Mouse (Mus musculus) erythroid progenitor cell, adult 5-6 weeks (primary cell): ENCODE results near the gene Lemd1. TPM values are rescaled to one million over a fixed set of nuclear protein-coding genes. Genes with fewer than 3 reads are reported as not detected.

Experiments used
- ATAC-seq: replicated peaks from 2 replicates; pipeline ENCODE4 v1.8.0; 2016; ENCODE audit warnings: moderate number of reproducible peaks, mild to moderate bottlenecking, moderate TSS enrichment, inconsistent platforms; ENCODE audit not compliant: poor library complexity, low FRiP score, severe bottlenecking
- total RNA-seq, 2 experiments: library from RNA; stranded (forward) in 1 of 2; stranded (reverse) in 1 of 2; fragments of 150-400 nt in 1 of 2; fragments of 186-747, 209-891 nt in 1 of 2; gene quantifications; 2 replicates each; pipeline versions ENCODE4 v1.2.3 to v1.2.4; 2015 to 2017; ENCODE audit warnings: low replicate concordance in 2 of 2

Lemd1 gene
- not detected in 2 replicates for total RNA-seq (2015; ENCODE audit: low replicate concordance)
- total RNA-seq (2017; ENCODE audit: low replicate concordance), result not detected in 2 replicates

DNA sequence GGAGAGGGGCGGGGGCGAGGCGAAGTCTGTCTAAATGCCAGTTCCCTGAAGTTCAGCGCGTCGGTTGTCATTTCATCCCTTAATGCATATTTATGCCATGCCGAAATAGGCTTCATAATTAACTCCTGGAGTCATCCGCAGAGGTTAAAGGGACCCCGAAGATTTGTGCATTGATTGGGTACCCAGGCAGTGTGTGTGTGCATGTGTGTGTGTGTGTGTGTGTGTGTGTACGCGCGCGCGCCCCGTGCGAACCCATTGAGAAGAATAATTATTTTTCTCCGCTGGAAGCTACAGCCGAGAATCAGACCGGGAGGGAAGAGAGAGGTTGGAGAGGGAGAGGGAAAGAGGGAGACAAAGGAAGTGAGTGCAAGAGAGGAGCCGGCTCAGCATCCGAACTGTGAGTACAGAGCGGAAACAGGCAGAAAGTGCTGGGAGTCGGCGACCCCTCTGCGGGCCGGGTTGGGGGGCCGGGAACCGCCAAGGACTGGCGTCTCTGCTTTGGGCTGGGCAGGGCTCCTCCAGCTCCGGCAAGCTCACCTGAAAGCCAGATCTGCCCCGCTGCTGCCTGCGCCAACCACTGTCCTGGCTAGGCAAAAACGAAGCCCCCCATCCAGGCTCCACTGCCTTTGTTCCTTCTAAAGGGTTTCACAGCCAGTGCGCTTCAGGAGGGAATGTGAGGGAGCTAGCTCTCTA, at the start of gene Lemd1, which contains the start of gene AC124108.1:
Lemd1 (plus strand) TSS at position 339 of the 693 bp plus-strand sequence.
AC124108.1 (plus strand) TSS at position 365 of the 693 bp plus-strand sequence.
- no peak for ATAC-seq

DNA sequence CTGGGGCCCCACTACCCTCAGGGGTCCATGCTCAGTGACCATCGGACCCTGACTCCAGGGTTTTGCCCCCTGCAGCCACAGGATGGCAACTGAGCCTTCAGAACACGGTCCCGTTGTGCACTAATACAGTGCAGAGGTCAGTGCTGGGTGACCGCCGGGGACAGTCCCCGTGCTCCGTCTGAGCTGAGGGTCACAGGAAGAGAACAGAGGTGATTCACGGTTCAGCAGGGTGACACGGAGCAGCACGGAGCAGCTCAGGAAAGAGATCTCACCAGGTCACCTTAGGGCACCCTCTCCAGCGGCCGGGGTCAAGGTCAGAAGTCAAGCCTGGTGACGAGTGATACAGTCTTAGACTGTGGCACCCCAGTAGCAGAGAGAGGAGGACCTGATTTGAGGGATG, 49.5 kb upstream of the Lemd1 start:
- no peak for ATAC-seq

DNA sequence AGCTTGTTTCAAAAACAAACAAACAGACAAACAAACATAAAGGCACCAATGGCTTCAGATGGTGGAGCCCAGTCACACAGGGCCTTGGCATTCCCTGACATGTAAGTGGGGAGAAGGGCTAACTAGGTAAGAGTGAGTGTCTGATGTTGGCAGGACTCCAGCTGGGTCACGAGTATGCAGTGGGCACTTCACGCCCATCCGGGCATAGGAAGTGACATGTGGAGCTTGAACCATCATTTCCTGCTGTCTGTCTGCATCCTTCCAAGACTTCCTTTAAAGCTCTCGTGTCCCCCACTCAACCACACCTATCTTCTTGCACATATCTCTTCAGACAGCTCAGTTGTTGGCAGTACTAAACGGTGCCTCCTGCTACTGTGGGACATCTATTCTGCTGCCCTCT, 48.2 kb upstream of the Lemd1 start:
- ATAC-seq, result no peak

DNA sequence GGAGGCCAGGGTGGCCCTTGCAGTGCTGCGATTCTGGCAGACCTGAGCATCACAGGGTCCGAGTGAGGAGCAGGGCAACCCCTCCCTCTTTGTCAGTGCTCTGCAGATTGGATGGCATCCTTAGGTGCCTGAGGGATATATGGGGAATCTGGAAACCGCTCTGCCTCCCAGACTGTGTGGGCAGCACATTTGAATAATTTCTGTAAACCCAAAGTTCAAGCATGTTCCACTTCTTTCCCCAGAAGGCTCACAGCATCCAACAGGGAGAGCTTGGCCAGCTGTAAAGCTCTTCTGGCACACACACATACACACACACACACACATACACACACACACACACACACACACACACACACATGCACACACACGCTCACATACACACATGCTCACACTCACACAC, 47.5 kb upstream of the Lemd1 start:
- ATAC-seq, result no peak

DNA sequence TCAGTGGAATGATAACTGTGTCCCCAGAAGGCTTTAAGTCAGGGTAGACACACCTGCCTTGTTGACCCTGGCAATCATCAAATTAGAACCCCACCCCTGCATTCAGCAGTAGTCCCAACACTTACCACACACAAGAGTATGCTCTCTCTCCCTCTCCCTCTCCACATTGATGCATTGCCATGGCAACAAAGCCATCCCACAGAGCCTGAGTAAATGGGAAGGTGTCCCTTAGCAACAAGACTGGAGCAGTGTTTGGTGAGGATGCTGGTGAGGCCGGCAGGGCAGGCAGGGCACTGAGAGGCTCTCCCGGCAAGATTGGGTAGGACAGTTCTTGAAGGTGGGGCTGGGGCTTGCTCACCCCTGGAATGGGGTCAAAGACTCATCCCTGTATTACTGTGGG, 47.0 kb upstream of the Lemd1 start:
- no peak for ATAC-seq

DNA sequence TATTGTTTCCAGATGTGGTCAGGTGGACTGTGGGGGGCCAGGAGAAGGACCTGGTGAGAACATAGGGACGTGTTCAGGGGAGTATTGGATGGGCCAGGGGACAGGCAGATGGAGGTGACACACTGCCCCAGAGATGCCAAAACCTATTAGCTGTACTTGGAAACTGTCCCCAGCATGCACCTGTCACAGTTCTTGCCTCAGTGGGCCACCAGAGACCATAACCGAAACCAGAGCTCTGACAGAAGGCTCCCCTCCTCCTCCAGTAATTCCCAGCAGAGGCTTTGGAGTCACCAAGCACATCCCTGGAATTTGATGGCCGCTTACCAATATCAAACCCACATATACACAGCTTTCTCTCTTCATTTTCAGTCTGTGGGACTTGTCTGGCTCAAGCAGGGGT, 46.4 kb upstream of the Lemd1 start:
- no peak for ATAC-seq

DNA sequence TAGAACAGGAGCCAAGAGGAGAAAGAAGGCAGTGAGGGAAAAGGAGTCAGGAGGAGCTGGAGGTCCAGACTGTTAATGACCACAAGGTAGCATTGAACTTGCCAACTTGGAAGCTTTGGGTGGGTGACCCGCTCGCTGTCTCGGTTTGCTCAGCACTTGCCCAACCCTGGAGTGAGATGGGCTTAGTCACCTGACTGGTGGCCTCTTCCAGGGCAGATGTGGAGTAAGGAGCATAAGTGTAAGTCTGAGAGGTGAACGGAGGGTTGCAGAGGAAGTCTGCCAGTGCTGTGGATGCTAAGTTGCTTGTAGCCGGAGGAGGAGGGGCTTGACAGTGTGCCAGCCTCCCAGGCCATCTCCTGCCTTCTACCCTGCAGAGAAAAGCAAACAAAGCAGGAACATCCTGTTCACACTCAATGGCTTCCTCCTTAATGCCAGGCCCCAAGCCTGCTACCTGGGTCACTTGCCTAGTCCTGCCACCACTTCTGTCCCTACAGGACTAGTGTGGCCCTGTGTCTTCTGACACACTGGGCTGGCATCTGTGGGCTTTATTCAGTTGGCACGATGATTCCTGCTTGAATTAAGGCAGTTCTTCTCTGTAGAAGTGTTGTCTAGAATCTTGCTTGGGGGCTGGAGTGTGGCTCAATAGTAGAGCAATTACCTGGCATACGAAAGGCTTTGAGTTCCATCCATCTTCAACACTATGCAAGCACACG, 45.1 kb upstream of the Lemd1 start:
- no peak for ATAC-seq

DNA sequence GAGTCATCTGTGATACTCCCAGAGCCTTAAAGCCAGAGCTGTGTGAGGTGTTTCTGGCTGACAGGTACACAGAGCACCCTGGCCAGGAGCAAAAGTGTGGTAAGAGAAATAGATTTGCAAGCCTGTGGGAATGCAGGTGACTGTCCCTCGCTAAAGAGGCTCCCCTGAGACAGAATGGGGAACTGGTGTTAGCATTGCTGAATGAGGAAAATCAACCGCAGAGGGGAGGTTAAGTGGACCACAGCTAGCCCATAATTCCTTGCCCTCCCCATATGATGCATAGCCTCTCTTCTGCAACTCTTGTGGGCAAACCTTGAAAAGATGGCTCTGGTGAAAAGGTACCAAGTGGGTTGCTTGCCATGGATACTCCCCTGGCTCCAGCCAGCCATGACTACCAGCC, 41.8 kb upstream of the Lemd1 start:
- no peak for ATAC-seq

DNA sequence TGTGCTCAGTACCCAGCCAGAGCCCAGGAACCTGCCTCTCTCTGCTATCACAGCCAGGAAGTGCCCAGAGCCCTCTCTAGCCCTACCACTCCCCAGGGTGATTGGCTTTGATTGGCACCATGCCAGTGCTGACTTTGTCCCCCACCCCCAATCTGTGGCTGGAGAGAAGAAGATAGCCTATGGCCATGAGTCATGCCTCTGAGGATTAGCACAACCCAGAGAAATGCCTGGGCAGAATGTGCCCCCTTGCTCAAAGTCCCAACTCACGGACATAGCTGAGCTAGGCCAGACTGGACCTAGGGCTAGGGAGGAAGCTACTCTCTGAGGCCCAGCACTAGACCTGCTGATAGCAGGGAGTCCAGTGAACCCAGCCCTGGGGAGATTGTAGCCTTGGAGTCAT, 41.1 kb upstream of the Lemd1 start:
- ATAC-seq, result no peak

DNA sequence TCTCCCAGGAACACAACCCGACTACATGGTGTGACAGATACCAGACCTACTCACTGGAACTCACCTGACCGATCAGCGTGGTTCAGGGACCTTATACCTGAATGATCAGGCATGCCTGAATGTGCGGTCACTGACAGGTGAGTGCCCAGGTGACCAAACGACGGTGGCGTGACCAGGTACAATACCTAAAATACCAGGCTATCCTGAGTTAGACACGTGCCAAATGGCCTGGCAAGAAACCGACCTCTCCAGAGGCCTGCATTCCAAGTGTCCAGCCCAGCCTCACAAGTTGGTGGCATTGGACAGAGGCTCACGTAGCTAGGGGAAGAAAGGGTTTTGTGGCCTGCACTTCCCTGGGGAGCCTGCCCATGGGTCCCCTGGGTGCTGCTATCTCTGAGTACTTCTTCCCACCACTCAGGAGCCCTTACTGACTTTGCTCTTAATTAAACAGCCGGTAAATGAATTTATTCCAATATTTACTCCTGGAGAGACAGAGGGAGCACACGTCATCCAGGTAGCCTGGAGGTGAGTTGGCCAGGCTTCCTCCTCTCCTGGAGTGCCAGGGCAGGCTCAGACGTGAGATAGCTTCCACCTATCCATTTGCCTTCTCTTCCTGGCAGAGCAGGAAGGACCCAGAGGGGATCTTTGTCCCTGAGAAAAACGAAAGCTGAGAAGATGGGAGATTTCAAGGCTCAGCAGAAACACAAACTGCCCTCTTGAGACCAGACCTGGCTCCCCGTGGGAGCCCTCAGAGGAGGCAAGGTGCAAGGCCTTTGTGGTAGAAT, 40.2 kb upstream of the Lemd1 start:
- ATAC-seq, result no peak

DNA sequence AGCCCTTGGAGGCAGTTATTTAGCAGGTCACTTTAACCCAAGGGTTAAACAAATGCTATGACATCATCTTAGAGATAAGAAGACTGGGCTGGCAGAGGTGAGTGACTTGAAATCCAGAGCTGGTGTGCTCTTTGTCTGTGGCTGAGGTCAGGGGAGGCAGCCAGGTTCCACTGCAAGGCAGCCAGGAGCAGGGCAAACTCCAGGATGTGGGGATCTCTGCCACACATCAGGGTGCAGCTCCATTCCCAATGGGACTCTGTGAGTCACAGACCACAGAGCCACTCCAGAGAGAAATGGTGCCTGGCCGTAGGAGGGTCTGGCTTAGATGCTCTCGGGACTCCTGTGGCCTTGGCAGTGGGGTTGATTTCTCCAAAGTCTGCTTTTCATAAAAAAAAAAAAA, 39.3 kb upstream of the Lemd1 start:
- no peak for ATAC-seq

DNA sequence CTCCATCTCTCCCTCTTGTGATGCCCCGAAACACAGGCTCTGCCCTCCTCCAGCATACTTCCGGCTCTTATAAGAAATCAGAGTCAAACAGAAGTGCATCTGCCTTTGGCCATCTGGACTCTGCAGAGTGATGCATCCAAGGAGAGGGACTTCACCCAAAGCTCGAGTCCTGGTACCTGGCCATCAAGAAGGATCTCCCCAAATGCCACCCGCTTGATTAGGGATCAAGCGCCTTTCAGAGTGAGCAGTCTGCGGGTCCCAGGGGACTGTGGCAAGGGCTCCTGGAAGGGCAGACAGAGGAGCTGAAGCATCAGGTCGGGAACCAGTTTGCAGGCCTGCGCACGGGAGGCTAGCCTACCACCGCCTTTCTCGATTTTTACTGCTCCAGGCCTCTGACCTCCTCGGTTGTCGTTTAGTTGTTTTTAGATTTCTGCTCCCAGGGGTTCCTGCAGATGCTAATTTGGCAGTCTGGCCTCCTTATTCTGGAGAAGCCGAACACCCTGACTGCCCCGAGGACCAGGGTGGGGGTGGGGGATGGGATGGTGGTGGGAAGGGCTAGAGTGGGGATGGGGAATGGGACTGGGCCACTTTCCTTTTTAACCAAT, 38.0 kb upstream of the Lemd1 start:
- ATAC-seq, result no peak

DNA sequence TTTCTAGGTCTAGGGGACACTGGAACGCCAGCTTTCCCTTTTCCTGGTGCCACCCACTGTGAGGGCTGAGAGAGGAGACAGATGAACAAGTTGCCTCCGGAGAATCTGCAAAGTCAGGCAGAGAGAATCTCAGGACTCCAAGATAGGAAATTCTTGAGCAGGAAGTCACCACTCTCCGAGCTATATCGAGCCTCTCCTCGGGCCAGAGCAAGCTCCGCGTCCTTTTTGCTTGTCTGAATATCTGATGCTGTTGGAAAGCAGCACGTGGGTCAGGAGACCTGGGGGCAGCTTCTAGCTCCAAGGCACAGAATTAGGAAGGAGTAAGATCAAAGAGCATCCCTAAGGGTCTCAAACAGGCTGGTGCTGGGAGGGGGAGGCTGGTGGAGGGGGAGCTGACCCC, 37.5 kb upstream of the Lemd1 start:
- ATAC-seq, result no peak

DNA sequence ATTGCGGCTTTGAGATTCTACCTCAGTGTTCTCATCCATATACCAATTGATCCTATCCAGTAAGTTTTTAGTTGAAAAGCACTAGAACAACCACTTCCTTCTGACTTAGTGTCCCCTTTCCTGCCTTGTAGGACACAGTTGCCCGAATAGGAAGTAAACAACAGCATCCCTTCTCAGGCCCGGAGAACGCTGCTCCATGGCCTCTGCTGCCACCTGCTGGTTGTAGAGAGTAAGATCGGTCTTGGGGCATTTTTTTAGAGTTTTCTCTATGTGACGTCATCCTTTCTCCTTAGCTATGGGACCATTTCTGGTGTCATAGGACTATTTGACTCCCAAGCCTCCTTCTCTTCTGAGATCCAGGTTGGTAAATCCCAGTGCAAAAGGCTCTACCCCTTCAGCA, 35.5 kb upstream of the Lemd1 start:
- peak; percentile 69 for ATAC-seq

DNA sequence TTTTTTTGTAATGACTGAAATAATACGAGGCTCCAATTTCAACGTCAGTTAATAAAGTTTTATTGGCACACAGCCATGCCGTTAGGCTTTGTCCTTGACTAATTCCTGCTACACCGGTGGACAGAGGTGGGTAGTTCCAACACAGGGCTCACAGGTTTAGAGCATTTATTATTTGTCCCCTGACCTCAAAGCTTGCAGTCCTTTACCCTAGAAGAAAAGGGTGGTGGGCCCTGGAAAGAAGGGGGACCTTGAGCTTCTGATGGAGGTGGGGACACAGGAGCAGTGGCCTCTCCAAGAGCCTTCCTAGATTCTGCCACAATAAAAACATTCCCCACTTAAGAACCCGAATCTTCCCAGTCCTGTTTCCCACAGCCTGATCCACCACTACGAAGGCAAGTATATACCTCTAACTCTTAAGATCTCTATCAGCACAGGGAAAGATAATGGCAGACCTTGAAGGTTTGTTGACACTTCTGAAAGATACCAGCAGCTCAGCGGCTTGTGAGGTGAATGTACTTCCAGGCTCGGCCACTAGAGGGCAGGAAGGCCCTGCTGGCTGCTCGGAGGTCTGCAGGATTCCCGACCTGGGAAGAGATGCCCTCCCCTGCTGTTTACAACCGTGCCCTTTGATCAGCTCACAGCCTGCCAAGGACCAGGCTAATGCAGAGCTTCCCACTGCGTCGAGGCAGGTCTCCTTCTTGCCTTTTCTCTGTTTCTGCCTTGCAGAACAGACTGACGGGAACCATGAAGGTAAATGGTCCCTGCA, 34.0 kb upstream of the Lemd1 start:
- ATAC-seq, result peak; percentile 63

DNA sequence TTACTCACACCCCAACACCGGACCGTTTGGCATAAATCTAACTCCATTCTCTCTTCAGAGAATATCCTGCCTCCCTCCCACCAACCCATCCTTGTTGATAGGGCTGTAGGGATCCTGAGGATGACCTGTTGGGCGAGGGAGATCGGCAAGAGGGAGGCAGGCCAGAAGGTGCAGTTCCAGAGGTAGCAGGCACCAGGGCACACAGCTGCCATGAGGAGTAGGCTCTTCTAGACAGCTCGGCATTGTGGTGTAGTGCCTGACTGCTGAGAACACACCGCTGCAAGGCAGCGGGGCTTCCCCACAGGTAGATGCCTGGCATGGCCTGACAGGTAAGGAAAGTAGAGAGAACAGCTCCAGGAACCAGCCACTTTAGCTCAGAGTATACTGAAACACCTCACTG, 33.4 kb upstream of the Lemd1 start:
- no peak for ATAC-seq

DNA sequence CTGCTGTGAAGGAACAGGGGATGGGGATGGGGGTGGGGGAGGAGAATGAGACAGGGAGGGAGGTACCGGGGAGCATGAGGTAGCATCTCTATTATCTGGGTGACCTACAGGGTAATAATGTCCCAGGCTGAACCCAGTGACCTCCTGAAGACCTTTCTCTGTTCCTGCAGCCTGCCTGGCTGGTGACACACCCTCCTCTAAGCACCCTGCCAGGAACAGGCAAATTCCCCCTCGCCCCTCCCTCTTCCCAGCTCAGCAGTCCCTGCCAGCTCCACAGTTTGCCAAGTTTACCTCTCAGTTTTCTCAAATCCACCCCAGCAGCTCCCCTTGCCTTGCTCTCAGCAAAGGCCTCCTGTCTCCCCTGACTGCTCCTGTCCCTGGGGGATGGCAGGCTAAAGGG, 32.5 kb upstream of the Lemd1 start:
- no peak for ATAC-seq

DNA sequence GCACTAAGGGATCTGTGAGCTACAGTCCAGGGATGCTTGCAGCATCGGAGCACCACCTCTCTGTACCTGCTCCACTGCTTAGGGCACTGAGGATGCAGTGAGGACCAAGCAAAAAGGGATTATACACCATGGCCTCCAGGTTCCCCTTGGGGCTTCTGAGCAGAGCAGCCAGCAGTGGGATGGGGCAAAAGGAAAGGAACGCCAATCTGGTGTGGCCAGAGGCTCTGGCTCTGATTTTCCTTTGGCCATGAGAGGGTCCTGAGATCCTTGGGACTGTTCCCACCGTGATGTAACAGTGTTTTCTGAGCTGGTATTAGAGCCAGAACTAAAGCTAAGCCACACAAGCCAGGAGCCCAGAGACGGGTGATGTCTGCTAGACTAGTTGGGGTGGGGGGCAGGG, 31.6 kb upstream of the Lemd1 start:
- no peak for ATAC-seq

DNA sequence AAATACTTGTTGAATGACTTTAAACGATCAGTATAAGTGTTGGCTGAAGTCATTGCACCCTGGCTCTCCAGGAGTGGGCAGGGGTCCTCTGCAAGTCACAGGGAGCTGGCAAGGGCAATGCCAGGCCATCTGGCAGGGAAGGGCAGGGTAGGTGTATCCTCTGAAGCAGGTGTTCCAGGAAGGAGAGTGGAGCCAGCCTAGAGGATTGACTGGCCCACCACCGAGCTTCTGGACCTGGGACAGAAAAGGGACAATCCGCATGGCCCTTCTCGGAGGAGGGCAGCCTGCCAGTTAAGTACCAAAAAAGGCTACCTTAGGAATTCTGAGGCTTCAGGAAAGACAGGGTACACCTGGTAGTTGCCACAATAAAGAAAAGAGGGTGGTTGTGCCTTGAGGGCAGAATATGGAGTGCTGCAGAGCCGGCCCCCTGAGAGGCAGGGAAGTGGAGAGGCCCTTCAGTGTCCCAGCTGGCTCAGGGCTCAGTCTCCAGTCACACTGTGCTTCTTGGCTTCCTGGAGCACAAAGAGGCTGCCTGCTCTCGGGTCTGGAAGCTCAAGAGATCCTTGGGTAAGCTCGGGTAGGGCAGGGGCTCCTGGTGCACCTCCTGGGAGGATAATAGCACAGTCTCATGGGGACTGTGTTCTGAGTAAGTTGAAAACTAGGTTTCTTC, 29.9 kb upstream of the Lemd1 start:
- ATAC-seq, result no peak
